Mouse (Mus musculus) liver, adult 10 weeks (tissue): ENCODE measurements around the gene Galp. TPM values are rescaled to one million over a fixed set of nuclear protein-coding genes. Genes with fewer than 3 reads are reported as not detected.

Experiments used
- polyA plus RNA-seq: library from polyadenylated mRNA; stranded (reverse); fragments of 350-450 nt; fragmentation: Illumina TruSeq; extraction: RNeasy Lipid Tissue Mini Kit (QIAGEN cat#74804); gene quantifications from one replicate; pipeline ENCODE4 v1.2.3, GENCODE M21; 2014; ENCODE audit warnings: low read depth, low replicate concordance

Galp gene
- not detected for polyA plus RNA-seq

DNA sequence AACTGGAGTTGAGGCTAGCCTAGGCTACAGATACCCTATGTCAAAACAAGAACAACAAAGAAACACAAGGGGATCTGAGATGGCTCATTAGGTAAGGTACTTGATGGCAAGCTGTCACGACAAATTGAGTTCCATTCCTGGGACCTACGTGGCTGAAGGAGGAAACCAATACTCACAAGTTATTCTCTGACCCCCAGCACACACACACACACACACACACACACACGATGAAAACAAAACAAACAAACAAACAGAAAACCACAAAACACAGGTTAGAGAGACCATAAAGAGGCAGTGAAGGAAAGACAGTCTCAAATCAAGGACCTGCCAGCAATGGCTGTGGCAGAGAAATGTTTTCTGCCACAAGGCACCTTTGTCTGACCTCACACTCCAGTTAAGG, at the start of gene Galp:
Gene Galp (plus strand): TSS at position 301 of the 400 bp plus-strand sequence.

GRCm38 (mm10) chr7:6155901-6156411, 40.9 kb upstream of the Galp start, which contains the start of gene Zfp787:
Gene Zfp787, minus strand, starts transcription at chr7:6155997.

DNA sequence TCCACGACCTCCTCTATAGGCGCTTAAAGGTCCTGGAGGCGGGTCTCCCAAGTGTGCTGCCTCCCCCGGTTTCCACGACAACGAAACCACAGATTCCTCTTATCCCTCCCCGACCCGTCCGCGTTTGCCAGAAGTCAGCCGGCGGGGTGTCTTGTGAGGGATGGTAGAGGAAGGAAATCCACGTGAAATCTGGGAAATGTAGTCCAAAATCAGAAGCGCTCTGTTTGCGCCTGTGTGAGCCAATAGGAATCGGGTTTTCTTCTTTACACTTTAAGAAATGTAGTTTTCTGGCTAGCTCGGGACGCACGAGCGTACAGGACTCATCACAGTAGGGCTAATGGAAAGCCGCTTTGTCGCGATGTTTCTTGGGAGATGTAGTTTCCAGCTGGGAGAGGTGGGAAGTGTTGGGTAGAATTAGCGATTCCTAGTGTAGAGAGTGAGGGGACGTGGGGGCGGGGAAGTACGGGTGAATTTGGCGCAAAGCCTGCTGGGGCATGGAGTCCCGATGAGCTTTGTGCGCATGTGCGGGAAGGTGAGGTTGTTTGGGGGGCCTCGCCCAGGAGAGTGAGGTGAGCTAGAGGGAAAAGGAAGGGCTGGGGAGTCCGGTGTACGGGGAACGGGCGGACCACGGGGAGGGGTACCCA, 24.8 kb upstream of the Galp start, which contains the start of gene Zfp444:
Gene Zfp444 (plus strand): TSS at position 221 of the 644 bp plus-strand sequence.

GRCm38 (mm10) chr7:6221978-6222377, 25.1 kb downstream of the Galp start, which contains the start of gene Zscan5b:
Gene Zscan5b, plus strand, starts transcription at chr7:6222278.

GRCm38 (mm10) chr7:6252410-6252809, 55.5 kb downstream of the Galp start, which contains the start of gene Epp13:
Gene Epp13, plus strand, starts transcription at chr7:6252710.

Other genes with a start within 250 kb of the Galp start
- gene Vmn1r65, start 186.1 kb upstream of the Galp start, polyA plus RNA-seq: not detected
- not detected for gene Nlrp4c, start 151.9 kb upstream of the Galp start, polyA plus RNA-seq
- 5.3 TPM for gene Zfp787, start 41.1 kb upstream of the Galp start, polyA plus RNA-seq
- 4.8 TPM for gene Zfp444, start 24.9 kb upstream of the Galp start, polyA plus RNA-seq
- not detected for gene Zscan5b, start 25.2 kb downstream of the Galp start, polyA plus RNA-seq
- gene Epp13, start 55.6 kb downstream of the Galp start, polyA plus RNA-seq: not detected
- 2.7 TPM for gene Zfp667, start 89.5 kb downstream of the Galp start, polyA plus RNA-seq
- 0.58 TPM for gene Zfp583, start 134.2 kb downstream of the Galp start, polyA plus RNA-seq
- gene Gm3854, start 146.7 kb downstream of the Galp start, polyA plus RNA-seq: not detected
- gene Zfp78, start 166.2 kb downstream of the Galp start, polyA plus RNA-seq: 2.0 TPM
- gene Zfp28, start 186.2 kb downstream of the Galp start, polyA plus RNA-seq: 1.4 TPM
- gene Smim17, start 201.6 kb downstream of the Galp start, polyA plus RNA-seq: not detected
- not detected for gene Gm20715, start 213.2 kb downstream of the Galp start, polyA plus RNA-seq
- gene Olfr1344, start 241.6 kb downstream of the Galp start, polyA plus RNA-seq: not detected